Mouse (Mus musculus) forelimb bud, embryonic 11.5 days (tissue): Measurements from ENCODE around the gene Syt15.

Experiments used
- DNase-seq: peaks from one replicate; pipeline ENCODE4 v3.0.0-alpha.2; 2012; ENCODE audit warnings: low read depth, low spot score

Syt15 gene

DNA sequence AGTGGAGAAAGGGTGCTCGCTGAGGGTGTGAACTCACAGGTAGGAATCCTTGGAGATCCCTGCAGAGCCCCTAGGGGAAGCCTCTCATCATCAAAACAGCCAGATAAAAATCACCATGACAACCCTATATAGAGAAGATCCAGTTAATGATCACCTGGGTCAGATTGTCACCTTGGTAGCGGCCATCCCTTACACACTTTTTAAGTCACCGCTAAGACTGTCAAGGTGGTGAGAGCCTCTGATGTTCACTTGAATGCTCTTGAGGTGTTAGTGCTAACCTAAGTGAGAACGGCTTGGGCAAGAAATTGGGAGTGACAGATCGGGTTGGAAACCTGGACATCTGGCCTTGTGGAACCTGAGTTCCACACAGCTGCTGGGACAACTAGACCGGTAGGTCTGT is at the start of gene Syt15:
Gene Syt15 (plus strand): TSS at position 301 of the 400 bp plus-strand sequence.
- DNase-seq = no peak

DNA sequence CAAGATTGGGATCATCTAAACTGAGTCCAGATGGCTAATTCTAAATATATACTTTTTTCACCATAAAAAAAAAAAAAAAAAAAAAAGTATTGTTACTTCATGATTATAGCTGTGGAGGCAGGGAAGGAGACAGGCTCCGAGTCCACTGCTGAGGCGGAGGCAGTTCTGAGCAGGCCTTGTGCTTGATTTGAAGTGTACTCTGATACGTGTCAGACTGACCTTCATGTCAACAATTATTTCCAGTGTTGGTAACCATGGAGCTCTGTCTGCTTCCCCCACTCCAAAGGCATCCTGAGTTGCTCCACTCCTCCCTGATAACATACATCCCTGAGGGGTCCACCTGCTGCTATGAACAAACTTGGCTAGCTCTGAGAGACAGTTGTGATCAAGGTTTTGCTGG is 48.3 kb upstream of the Syt15 start:
- no peak for DNase-seq

DNA sequence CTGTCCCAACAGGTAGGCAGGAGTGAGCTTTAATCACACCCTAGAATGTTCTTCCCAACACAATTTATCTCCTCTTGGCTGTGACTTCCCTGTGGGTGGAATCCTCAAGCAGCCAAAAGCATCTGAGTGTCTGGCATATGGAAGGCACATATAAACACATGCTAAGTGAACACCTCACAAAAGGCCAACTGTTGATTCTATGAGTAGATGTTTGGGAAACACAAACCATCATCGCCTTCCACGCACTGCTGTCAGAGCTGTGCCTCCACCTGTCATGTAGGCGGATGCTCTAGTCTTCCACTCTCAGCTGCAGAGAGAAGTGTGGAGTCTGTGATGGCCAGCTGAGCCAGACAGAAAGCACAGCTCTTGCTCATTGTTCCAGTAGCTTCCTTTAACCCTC is 40.0 kb upstream of the Syt15 start:
- no peak for DNase-seq

DNA sequence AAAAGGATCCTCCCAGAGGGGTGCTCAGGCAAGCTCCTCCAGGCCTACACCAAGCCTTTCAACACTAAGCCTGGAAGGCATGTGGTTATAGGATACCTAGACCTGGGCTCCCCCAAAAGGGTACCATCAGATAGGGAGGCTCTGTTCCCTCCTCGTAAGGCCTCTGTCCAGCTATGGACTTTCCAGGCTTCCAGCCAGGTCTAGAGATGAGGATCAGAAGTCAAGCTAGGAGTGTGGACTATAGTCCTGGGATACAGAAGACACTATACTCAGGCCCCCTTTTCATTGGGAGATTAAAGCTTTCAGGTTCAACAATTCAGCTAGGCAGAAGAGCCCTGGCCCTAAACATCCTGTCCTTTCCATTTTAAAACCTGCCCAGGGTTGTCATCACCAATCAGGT is 36.3 kb upstream of the Syt15 start:
- no peak for DNase-seq

DNA sequence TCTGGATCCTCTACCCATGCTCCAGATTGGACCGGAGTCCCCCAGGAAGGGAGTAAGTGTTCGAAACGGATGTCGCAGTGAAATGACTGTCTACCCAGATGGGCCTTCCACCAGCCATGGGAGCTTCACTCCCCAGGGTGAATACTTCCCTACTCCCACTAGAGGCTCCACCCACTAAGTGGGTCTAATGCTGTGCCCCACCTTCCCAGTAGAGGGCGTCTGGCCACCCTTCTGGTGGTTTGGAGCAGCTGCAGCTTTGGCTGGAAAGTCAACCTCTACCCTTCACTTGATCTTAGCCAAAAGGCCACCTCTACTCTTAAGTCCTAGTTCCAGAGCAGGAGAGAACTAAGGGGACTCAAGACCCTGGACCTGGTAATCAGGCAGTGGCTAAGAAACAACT is 30.8 kb upstream of the Syt15 start:
- no peak for DNase-seq

DNA sequence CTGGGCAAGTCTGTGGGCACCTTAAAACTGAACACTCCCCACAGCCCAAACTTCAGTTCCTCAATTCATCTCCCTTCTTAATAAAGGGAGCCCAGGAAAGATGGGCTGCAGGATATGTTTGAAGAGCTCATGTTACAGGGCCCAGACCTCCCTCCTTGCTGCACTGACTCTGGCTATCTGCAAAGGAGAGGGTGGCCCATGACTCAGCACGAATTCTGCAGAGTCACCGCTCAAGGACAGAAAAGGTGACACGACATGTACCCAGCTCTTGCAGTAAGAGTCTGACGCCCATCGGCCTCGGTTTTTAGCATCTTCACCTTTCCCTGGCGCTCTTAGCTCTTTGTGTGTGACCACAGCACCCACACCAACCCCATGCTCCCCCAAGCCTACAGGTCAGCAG is 29.0 kb upstream of the Syt15 start:
- DNase-seq = no peak

DNA sequence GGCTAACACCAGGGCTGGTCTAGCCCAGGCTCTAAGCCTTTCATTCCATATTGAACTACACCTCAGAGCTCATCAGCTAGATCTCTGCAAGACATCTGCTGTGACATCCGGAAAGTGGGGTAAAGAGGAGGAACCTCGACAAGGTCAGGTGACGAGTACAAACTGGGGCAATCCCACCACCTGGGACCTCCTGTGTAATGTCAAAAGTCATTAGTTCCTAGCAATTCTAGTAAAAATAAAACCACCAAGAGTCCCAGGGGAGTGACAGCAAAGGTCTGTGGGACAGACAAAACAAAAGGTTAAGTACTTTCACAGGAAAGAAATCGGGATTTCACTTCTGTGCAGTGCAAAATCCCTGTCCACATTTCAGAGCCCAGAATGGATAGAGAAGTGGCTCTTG is 25.5 kb upstream of the Syt15 start:
- DNase-seq = no peak

DNA sequence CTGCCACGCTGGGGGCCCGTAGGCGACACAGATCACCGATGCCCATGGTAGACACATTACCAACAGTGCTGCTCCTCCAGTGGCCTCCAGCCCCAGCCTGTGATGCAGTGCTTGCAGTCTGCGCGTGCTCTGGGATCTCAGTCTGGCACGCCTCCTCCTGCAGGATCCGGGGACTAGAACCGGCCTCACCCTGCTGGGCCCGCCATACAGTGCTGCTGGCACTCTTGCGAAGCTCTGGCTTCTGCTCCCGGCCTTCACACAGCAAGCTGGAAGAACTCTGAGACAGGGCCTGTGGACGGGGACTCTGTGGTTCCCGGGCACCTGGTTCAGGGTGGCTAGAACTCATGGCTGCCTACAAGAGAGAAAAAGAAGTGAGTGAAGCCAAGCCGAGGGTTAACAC is 23.9 kb upstream of the Syt15 start:
- DNase-seq = no peak

DNA sequence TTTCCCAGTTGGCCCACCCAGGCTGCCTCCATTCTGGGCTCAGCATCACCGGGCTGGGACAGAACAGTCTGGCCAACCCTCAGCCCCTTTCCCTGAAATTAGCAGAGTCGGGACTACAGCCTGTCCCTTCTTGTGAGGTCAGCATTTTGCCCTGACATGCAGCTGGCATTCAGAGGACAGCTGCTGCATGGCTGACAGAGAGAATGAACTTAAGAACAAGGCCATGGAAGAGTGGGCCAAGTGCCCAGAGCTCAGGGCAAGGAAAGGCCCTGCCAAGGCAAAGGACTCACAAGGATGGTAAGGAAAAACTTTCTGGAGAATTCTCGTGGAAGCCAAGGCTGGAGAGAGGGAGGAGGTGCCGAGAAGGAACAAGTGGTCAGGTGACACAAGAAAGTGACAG is 22.7 kb upstream of the Syt15 start:
- no peak for DNase-seq

DNA sequence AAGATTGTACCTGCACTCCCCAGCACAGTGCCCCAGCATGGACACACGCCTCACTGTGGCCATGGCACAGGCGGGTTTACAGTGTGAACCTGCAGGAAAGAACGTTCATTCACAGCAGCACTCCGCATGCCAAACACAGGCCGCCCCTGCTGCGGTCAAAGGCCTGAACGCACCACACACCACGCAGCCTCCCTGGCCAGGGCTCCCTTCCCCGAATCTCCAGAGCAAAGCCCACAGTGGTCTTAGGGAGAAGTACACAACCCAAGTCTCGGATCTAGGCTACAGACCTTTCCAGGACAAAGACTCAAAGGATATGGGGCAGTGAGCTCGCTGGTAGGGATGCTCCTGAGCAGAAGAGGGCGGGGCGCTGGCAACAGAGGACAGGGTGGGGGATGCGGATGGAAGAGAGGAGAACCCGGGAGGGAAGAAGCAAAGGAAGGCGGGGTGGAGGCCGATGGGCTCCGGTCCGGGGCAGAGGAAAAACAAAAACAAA is 18.6 kb upstream of the Syt15 start:
- peak; percentile 24 for DNase-seq

DNA sequence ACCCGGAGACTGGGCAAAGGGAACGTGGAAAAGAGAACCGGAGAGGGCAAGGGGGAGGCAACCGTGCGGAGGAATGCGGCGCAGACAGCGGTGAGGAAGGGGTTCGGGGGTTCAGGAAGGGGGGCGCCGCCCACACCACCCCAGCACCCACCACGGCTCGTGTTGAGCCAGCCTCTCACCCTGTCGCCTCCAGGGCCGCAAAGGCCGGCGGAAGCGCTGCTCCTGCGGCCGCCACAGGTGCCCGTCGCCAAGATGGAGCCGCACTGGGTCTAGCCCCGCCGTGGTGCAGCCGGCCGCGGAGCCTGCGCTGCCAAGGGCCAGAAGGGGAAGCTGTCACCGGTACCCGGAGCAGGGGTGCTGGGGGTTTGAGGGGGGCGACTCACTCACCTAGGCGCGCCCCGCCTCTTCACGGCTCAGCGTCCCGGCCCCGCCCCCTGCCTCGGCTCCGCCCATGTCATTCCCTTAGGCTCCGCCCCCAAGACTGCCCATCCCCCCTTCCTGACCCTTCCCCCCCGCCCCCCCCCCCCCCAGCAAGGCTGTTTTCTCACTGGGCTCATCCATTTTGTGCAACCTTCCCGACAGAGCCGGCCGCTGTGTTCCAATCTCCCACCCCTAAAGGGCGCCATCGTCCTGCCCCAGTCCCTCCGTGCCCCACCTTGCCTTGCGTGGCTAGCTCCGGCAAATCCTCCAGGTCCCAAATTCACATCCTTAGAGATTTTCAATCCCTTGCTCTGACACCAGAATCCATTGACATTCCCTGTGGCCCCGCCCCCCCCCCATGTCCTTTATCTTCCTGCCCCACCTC is 18.0 kb upstream of the Syt15 start, which contains the start of gene Gprin2:
Gene Gprin2 (minus strand): TSS at position 423 of the 805 bp plus-strand sequence.
- no peak for DNase-seq

DNA sequence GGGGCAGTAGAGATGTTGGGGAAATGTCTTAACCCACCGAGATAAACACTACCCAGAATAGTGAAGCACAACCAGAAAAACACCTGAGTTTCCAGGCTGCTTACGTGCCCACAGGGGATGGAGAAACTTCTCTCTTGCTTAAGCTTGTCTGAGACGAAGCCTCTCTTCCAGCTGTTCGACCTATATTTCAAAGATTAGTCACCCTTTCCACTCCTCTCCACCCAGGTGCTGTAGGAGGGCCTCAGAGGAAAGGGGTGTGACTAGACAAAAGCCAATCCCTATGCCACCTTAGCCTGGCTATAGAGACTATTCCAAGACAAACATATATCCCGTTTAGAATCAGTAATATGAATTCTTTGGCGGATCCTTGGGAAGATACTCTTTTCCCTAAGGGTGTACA is 11.4 kb upstream of the Syt15 start:
- no peak for DNase-seq

DNA sequence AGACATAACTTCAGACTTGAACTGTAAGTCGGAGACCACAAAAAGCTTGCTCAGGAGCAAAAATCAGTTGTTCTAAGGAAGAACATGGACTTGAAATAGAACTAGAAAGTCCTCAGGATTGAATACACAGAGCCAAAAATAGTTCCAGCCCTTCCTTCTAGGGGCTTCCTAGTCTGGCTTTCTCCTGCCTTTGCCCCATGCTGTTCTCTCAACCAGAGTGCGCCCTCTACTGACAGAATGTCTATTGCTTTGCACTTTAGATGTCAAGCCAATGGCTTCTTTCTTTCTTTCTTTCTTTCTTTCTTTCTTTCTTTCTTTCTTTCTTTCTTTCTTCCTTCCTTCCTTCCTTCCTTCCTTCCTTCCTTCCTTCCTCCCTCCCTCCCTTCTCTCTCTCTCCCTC is 10.7 kb upstream of the Syt15 start:
- no peak for DNase-seq

DNA sequence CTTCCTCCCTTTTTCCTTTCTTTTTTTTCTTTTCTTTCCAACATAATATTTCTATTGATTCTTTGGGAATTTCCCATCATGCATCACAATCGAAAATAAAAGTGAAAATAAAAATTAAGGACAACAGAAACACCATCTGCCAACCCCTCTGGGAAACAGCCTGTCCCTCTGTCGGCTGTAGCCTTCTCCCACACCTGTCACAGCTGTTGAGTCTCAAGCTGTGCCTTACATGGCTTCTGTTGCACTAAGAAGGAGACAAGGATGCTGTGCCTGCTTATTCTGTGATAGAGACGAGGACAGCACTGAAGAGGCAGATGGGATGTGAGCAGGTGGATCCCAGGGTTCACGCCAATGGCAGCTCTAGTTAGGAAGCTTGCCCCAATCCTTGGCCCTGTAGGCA is 10.3 kb upstream of the Syt15 start:
- DNase-seq = no peak

DNA sequence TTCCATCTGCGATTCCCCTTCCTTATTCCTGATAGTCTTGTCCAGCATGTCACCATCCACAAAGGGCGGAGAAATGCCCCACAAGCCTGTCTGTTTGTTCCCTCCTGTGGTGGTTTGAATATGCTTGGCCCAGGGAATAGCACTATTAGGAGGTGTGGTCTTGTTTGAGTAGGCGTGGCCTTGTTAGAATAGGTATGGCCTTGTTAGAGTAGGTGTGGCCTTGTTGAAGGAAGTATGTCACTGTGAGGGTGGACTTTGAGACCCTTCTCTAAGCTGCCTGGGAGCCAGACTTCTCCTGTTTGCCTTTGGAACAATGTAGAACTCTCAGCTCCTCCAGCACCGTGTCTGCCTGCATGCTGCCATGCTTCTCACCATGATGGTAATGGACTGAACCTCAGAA is 9.5 kb upstream of the Syt15 start:
- no peak for DNase-seq

DNA sequence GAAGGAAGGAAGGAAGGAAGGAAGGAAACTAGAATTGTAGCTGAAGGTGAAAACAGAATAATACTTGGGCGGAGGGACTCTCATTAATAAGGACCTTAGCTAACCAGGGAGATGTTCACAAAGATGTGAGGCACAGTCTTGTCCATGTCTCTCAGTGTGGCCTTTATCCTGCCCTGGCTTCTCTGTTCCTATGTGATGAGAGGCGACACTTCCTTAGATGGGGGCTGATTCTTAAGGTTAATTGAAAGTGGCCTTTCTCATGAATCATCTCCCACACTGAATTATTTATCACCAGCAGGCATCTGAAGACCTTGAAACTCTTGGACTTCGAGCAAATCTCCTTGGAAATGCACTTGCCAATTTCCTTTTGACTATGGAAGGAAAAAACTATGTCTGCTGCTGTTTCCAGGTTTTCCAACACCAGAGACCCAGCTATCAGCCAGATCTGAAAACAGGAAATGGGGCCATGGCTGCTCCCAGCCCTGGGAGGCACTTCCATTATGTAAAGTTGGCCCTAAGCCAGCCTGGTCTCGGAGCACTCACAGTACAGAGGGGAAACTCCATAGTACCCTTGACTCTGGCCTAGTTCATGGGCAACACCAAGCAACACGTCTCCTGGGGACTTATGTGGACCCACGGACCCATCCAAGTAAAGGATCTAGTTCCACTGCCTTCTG is 3.8 kb upstream of the Syt15 start:
- DNase-seq = no peak

DNA sequence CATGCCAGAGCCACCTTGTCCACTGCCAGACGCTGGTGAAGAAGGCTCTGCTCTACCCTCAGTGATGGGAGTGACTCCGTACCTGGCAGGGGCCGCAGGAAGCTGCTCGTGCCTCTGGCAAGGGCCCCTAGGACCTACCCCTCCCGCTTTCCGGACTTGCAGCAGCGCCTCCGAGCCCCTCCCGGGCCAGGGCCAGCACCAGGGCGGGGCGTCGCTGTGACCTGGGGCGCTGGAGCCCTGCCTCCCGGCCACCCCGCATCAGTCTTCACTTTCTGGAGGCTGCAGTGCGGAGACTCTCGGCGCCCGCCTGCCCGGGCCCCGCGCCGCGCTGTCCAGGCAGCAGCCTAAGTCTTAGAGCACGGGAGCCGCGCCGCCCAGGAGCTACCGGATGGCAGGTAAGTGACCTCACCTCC is 397 bp downstream of the Syt15 start:
- DNase-seq = no peak

DNA sequence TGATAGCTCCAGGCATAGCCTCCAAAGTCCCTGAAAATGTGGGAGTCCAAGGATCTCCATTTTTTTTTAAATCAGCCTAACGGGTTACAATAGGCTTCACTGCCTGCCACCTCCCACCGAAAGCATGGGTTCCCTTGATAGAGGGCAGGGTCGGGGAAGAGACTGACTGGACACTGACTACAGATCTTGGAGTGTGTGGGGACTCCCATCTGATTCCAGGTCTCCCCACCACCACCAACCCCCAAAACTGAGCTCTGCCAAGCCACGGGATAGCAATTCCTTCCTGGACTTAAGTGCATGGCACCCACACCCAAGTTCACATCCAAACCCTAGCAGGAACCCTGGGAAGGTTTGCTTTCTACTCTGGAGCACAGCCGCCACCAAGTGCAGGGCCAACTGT is 1.0 kb downstream of the Syt15 start:
- DNase-seq = no peak

DNA sequence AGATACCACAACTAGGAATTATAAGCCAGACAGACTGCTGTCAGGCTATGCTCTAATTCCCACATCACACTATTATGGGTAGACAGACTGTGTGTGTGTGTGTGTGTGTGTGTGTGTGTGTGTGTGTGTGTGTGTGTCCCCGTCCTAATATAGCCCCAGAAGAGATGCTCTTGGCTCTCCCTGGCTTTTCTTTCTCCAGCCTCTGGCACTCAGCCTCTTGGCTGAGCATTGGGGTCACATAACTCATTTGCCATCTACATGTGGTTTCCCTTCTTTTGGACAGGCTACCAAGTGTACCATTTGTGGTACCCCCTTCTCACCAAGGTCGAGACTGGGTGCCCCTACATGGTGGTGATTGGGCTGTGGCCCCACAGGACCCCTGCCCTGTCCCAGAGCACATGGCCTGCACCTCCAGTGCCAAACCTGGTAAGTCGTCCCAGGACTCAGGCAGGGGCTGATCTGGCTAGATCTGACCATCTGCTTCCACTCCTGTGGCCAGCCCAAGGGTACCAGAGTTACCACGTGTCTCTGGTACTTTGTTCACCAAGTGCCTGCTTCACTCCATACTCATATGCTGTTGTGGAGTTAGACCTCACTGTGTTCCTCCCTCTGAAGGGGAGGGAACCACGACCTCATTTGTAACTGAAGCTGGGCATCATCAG is 2.2 kb downstream of the Syt15 start:
- no peak for DNase-seq

DNA sequence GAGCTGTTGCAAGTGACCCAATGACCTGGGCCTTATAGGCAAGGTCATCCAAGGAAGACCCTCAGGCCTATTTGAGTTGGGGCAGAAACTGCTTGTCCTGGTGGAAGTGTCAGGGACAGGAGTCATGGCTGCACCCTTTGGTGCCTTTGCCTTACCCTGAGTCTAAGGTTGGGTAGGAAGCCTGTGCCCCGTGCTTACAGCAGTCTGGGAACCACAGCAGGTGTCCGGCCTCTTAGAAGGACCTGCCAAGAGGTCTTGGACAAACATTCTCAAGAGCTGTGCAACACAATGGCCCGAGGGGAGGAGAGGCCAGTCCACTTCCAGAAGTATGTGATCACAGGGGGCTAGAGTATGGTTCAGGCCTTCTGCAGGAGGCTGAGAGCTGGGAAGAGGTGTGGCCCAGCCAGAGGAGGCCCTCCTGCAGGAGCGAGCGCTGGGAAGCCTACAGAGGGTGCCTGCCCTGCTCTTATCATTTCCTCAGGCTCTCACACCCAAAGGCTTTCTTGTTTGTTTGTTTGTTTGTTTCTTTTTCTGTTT is 4.0 kb downstream of the Syt15 start:
- no peak for DNase-seq

DNA sequence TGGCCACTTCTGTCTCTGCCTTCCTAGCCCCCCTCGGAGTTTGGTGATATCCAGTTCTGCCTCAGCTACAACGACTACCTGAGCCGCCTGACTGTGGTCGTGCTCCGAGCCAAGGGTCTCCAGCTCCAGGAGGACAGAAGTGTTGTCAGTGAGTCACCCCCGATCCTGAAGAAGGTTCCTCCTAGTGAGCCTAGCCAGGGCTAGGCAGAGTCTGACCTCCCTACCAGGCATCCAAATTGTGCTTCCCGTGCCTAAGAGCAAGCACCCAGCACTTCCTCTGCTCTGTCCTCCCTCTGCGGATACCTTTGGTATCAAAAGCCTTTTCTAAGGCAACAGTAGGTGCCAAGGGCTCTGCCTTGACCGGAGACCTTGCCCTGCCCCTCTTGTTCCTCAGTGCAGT is 6.6 kb downstream of the Syt15 start:
- DNase-seq = no peak

DNA sequence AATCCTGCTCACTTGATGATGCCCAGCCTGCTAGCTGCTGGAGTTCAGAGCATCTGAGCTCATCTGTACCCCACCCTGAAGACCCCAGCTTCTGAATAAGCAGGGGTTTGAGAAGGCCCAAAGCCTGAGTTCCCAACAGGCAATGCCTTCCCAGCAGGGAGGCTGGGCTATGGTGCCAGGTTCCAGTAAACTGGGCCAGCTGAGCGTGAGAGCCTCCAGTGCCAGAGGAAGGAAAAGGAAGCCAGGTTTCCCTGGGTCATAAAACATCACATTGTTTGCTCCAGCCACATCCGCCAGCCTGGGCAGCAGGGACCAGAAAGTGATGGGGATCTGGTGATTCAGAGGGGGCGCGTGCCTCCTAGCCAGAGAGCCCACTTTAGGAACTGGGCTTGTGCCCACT is 7.2 kb downstream of the Syt15 start:
- DNase-seq = no peak
